ENCODE assay signal across 19 mouse cellular contexts in genomic region chr2:164510621-164511190, GRCm38 (mm10). TPM values are rescaled to one million over a fixed set of nuclear protein-coding genes. Genes with fewer than 3 reads are reported as not detected.
DNase-seq lines count a peak whose midpoint lies in the region; ATAC-seq and TF ChIP-seq lines count a peak whose summit lies in the region.
"Had no signal": no experiment of that assay in that cellular context is flagged by ENCODE, and none has a peak within 500 bp of the region (broad histone marks: within the 10 kb centered on the region; RNA-seq: fewer than 3 reads in every experiment).

No protein-coding gene starts in this region.

- no peaks in the 10 kb centered on the region for H3K36me3 ChIP-seq in lung, postnatal 0 days (ENCODE audit: insufficient read depth, low read length)
- peaks cover 13% of the 10 kb centered on the region for H3K36me3 ChIP-seq in forebrain, embryonic 12.5 days (replicated peaks)

- DNase-seq in ZHBTc4 (ENCODE audit: low read depth, low spot score) = peak; percentile 80
- peak; percentile 65 for DNase-seq in kidney, adult 11 months
- DNase-seq in kidney, postnatal 10 days = peak; percentile 67
- peak; percentile 66 for DNase-seq in lung, postnatal 0 days (ENCODE audit: low spot score)
- DNase-seq in right cerebral cortex, postnatal 10 days (ENCODE audit: low spot score in 2 of 2) = no peak
- no peak for DNase-seq in adrenal gland, postnatal 10 days
- DNase-seq: adrenal gland, postnatal 14 days; cerebellum, adult 8-10 months; gastrocnemius, postnatal 36 days; right cerebral cortex, postnatal 14 days had no signal

- H3K9me3 ChIP-seq in lung, postnatal 0 days (ENCODE audit: low read length) = no peaks in the 10 kb centered on the region
- H3K9me3 ChIP-seq in forebrain, embryonic 12.5 days = no peaks in the 10 kb centered on the region
- H3K9me3 ChIP-seq: G1E; midbrain, embryonic 13.5 days had no signal

- TF ChIP-seq EP300 in lung, postnatal 0 days (IDR thresholded peaks at IDR 0.05) = 0 out of 2 replicates have a peak, but pooled peaks have one; percentile 5

- peak overlapping the region; percentile 71 for H3K27ac ChIP-seq in lung, postnatal 0 days (ENCODE audit: low read length)
- no peak overlapping the region for H3K27ac ChIP-seq in forebrain, embryonic 12.5 days
- H3K27ac ChIP-seq: midbrain, embryonic 13.5 days had no signal

- H3K4me2 ChIP-seq in lung, postnatal 0 days (replicated peaks; ENCODE audit: low read depth, low read length) = no peak overlapping the region
- no peak overlapping the region for H3K4me2 ChIP-seq in forebrain, embryonic 12.5 days
- H3K4me2 ChIP-seq: midbrain, embryonic 13.5 days had no signal

- TF ChIP-seq CTCF in lung, postnatal 0 days (IDR thresholded peaks at IDR 0.05) = no peak

- ATAC-seq in lung, postnatal 0 days = peak; percentile 70
- ATAC-seq in forebrain, embryonic 12.5 days (ENCODE audit: low FRiP score) = no peak
- ATAC-seq: midbrain, embryonic 13.5 days had no signal

- no peak overlapping the region for H3K4me3 ChIP-seq in lung, postnatal 0 days (ENCODE audit: low read depth, low read length)
- H3K4me3 ChIP-seq in forebrain, embryonic 12.5 days (replicated peaks) = no peak overlapping the region
- H3K4me3 ChIP-seq: midbrain, embryonic 13.5 days had no signal

- WGBS in lung, postnatal 0 days = 29% methylated on average over 5 of the region's 5 CpGs
- 52% methylated on average over 4 of the region's 5 CpGs for WGBS in forebrain, embryonic 12.5 days

- no peaks in the 10 kb centered on the region for H3K27me3 ChIP-seq in lung, postnatal 0 days (replicated peaks; ENCODE audit: insufficient read depth, low read length)
- H3K27me3 ChIP-seq in forebrain, embryonic 12.5 days = no peaks in the 10 kb centered on the region
- H3K27me3 ChIP-seq: midbrain, embryonic 13.5 days had no signal

- H3K4me1 ChIP-seq in lung, postnatal 0 days (ENCODE audit: insufficient read depth, low read depth, low read length) = no peaks in the 10 kb centered on the region
- no peaks in the 10 kb centered on the region for H3K4me1 ChIP-seq in forebrain, embryonic 12.5 days
- H3K4me1 ChIP-seq: midbrain, embryonic 13.5 days had no signal

- H3K9ac ChIP-seq in lung, postnatal 0 days (replicated peaks; ENCODE audit: low read depth) = no peak overlapping the region
- no peak overlapping the region for H3K9ac ChIP-seq in forebrain, embryonic 12.5 days
- H3K9ac ChIP-seq: midbrain, embryonic 13.5 days had no signal

RNA-seq across cellular contexts. Expression of gene Pigt, which starts 13.4 kb away (rescaled TPM):
- polyA plus RNA-seq in lung, postnatal 0 days (2015; fragmentation: Nextera tagmentation; extraction: Ambion mirVana) = 45.5 and 54.8 TPM in 2 replicates
- 43.3 and 45.2 TPM in 2 replicates for polyA plus RNA-seq in forebrain, embryonic 12.5 days (2016; fragmentation: Nextera tagmentation; extraction: Ambion mirVana)
- total RNA-seq in adrenal gland, postnatal 10 days (2021) = 10 to 100 TPM; 87.4 to 93.0 TPM

RNA-seq across cellular contexts. Expression of gene Dbndd2, which starts 24.8 kb away (rescaled TPM):
- polyA plus RNA-seq in lung, postnatal 0 days (2015; fragmentation: Nextera tagmentation; extraction: Ambion mirVana) = 39.9 and 44.6 TPM in 2 replicates
- 4.6 and 4.7 TPM in 2 replicates for polyA plus RNA-seq in forebrain, embryonic 12.5 days (2016; fragmentation: Nextera tagmentation; extraction: Ambion mirVana)
- 10 to 100 TPM; 13.1 to 20.5 TPM for total RNA-seq in adrenal gland, postnatal 10 days (2021)

RNA-seq across cellular contexts. Expression of gene Trp53tg5, which starts 37.2 kb away (rescaled TPM):
- polyA plus RNA-seq in lung, postnatal 0 days (2015; fragmentation: Nextera tagmentation; extraction: Ambion mirVana) = not detected in 2 replicates
- polyA plus RNA-seq in forebrain, embryonic 12.5 days (2016; fragmentation: Nextera tagmentation; extraction: Ambion mirVana) = not detected in 2 replicates
- total RNA-seq in adrenal gland, postnatal 10 days (2021) = not detected
- total RNA-seq: adrenal gland, postnatal 14 days; G1E; gastrocnemius, postnatal 36 days; left cerebral cortex, postnatal 14 days; liver, adult 2 months had no signal
- polyA plus RNA-seq: G1E; heart, embryonic 14.5 days; hindbrain, embryonic 11.5 days; intestine, embryonic 14.5 days; liver, adult 2 months; midbrain, embryonic 13.5 days; urinary bladder, adult 2 months had no signal

RNA-seq across cellular contexts. Expression of gene Gm20458, which starts 49.9 kb away (rescaled TPM):
- 23.5 and 32.9 TPM in 2 replicates for polyA plus RNA-seq in lung, postnatal 0 days (2015; fragmentation: Nextera tagmentation; extraction: Ambion mirVana)
- 4.7 and 6.2 TPM in 2 replicates for polyA plus RNA-seq in forebrain, embryonic 12.5 days (2016; fragmentation: Nextera tagmentation; extraction: Ambion mirVana)
- total RNA-seq in adrenal gland, postnatal 10 days (2021) = 1 to 10 TPM; 2.5 to 4.8 TPM

RNA-seq across cellular contexts. Expression of gene Wfdc2, which starts 51.5 kb away (rescaled TPM):
- 1,345 and 1,354 TPM in 2 replicates for polyA plus RNA-seq in lung, postnatal 0 days (2015; fragmentation: Nextera tagmentation; extraction: Ambion mirVana)
- polyA plus RNA-seq in forebrain, embryonic 12.5 days (2016; fragmentation: Nextera tagmentation; extraction: Ambion mirVana) = 29.9 and 34.5 TPM in 2 replicates
- 1 to 10 TPM; 1.9 to 2.9 TPM for total RNA-seq in adrenal gland, postnatal 10 days (2021)
- total RNA-seq: G1E had no signal
- polyA plus RNA-seq: G1E had no signal

Comparison
In these comparisons a context has a peak if more than half of its experiments do, and no peak if none do; other contexts are left out.
1. DNase-seq: peak in ZHBTc4 (single experiment), kidney, adult 11 months (single experiment), kidney, postnatal 10 days (single experiment) and lung, postnatal 0 days (single experiment); none in right cerebral cortex, postnatal 10 days (0 of 2) and adrenal gland, postnatal 10 days (single experiment).